Mouse (Mus musculus) embryonic facial prominence, embryonic 10.5 days (tissue): Measurements from ENCODE around the gene Ndufb5. TPM values are rescaled to one million over a fixed set of nuclear protein-coding genes. Genes with fewer than 3 reads are reported as not detected.
"Not testable (repeated sequence)": the region's sequence is repeated elsewhere in the genome, so short reads cannot be mapped to it uniquely, and the experiment has no call there.

ENCODE experiments used
- DNase-seq: peaks from one replicate; pipeline ENCODE4 v3.0.0-alpha.2; 2017; ENCODE audit warnings: low spot score
- H3K27ac ChIP-seq: fragments of 300-500 bp; sonication (generic); replicated peaks from 2 replicates; pipeline ENCODE4 v1.5.1; 2016; ENCODE audit warnings: mild to moderate bottlenecking
- H3K27me3 ChIP-seq: fragments of 300-500 bp; sonication (generic); replicated peaks from 2 replicates; pipeline ENCODE4 v1.6.1; 2016; ENCODE audit warnings: low read depth, mild to moderate bottlenecking; ENCODE audit not compliant: poor library complexity, severe bottlenecking
- H3K36me3 ChIP-seq: fragments of 300-500 bp; sonication (generic); replicated peaks from 2 replicates; pipeline ENCODE4 v1.6.1; 2016; ENCODE audit warnings: mild to moderate bottlenecking, moderate library complexity
- H3K4me1 ChIP-seq: fragments of 300-500 bp; sonication (generic); 2 replicates; pipeline ENCODE4 v1.6.1; 2016
- H3K4me3 ChIP-seq: fragments of 300-500 bp; sonication (generic); 2 replicates; pipeline ENCODE4 v1.5.1; 2016; ENCODE audit warnings: mild to moderate bottlenecking, moderate library complexity
- H3K9me3 ChIP-seq: fragments of 300-500 bp; sonication (generic); 2 replicates; pipeline ENCODE4 v1.6.1; 2016; ENCODE audit warnings: mild to moderate bottlenecking
- WGBS: fragments of 180-500 bp; shearing (Covaris S2); methylation state at CpG from one replicate; pipeline ENCODE4 v1.1.7; 2016; 5-methylcytosine and 5-hydroxymethylcytosine counted together
- polyA plus RNA-seq: library from polyadenylated mRNA; unstranded; fragments of >200 nt; fragmentation: Nextera tagmentation; extraction: Ambion mirVana; gene quantifications from 2 replicates; pipeline ENCODE4 v1.2.1, GENCODE M21; 2016

Ndufb5 gene
- polyA plus RNA-seq, result 268 and 276 TPM in 2 replicates

GRCm38 (mm10) chr3:32736244-32737171 is at the start of gene Ndufb5:
Ndufb5 (plus strand) TSS chr3:32736990.
- Histone ChIP-seq H3K4me3 (peak within 1 kb of the TSS; percentile 95), H3K4me1 (peaks cover 20% of the 10 kb centered on the region), H3K27me3 (no peaks in the 10 kb centered on the region), H3K36me3 (peaks cover 48% of the 10 kb centered on the region), H3K9me3 (no peaks in the 10 kb centered on the region), H3K27ac (peak within 1 kb of the TSS; percentile 90)
- WGBS, result under 1% methylated on average over 62 of the region's 62 CpGs
- peak; percentile 97 for DNase-seq

GRCm38 (mm10) chr3:32687156-32687555 is 49.6 kb upstream of the Ndufb5 start:
- Histone ChIP-seq H3K27me3 (no peaks in the 10 kb centered on the region), H3K36me3 (no peaks in the 10 kb centered on the region), H3K4me3 (no peak overlapping the region), H3K4me1 (no peaks in the 10 kb centered on the region), H3K27ac (no peak overlapping the region), H3K9me3 (no peaks in the 10 kb centered on the region)
- no peak for DNase-seq
- WGBS, result 74% methylated on average over 4 of the region's 4 CpGs

- no peaks in the 10 kb centered on the region for H3K4me1 ChIP-seq
- 87% methylated on average over 9 of the region's 9 CpGs for whole genome bisulfite sequencing
- no peaks in the 10 kb centered on the region for H3K27me3 ChIP-seq
- no peak overlapping the region for H3K4me3 ChIP-seq
- no peaks in the 10 kb centered on the region for H3K9me3 ChIP-seq
- H3K36me3 ChIP-seq, result no peaks in the 10 kb centered on the region
- no peak overlapping the region for H3K27ac ChIP-seq
- no peak for DNase-seq
These were observed 47.2 kb upstream of the Ndufb5 start for GRCm38 (mm10) chr3:32689567-32689999.

DNA sequence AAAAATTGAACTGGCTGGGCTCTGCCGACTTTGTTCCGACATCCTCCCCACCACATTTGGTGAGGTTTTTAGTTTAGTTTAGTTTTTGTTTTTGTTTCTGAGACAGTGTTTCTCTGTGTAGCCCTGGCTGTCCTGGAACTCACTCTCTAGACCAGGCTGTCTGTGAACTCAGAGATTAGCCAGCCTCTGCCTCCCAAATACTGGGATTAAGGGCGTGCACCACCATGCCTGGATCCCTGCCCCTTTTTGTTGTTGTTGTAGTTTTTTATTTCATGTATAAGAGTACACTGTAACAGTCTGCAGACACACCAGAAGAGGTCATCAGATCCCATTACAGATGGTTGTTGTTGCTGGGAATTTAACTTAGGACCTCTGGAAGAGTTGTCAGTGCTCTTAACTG is 46.8 kb upstream of the Ndufb5 start:
- Histone ChIP-seq H3K36me3 (no peaks in the 10 kb centered on the region), H3K27me3 (no peaks in the 10 kb centered on the region), H3K4me1 (no peaks in the 10 kb centered on the region), H3K4me3 (no peak overlapping the region), H3K9me3 (no peaks in the 10 kb centered on the region), H3K27ac (no peak overlapping the region)
- WGBS, result 88% methylated on average over 3 of the region's 3 CpGs
- no peak for DNase-seq

GRCm38 (mm10) chr3:32690901-32691300 is 45.9 kb upstream of the Ndufb5 start:
- 50% methylated on average over 1 of the region's 1 CpGs for WGBS
- Histone ChIP-seq H3K36me3 (no peaks in the 10 kb centered on the region), H3K4me3 (no peak overlapping the region), H3K27ac (no peak overlapping the region), H3K4me1 (no peaks in the 10 kb centered on the region), H3K27me3 (no peaks in the 10 kb centered on the region), H3K9me3 (no peaks in the 10 kb centered on the region)
- no peak for DNase-seq

DNA sequence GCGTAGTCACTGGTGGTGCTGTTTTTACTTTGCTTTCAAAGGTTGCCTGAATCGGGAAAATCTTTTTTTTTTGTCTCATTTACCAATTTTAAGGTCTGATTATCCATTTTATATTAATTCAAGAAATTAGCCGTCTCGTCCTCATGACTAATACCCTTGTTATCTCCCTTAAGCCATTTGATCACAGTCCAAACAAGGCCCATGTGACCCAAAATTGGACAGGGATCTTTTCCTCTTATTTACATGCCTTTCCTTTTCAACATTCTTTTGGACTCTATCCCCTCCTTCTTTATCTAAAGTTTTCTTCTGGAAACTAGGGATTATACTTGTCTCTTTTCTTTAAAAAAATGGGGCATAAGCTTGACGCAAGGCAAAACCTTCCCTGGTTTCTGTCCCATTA is 44.9 kb upstream of the Ndufb5 start:
- Histone ChIP-seq H3K27ac (no peak overlapping the region), H3K36me3 (no peaks in the 10 kb centered on the region), H3K9me3 (no peaks in the 10 kb centered on the region), H3K4me3 (no peak overlapping the region), H3K27me3 (no peaks in the 10 kb centered on the region), H3K4me1 (no peaks in the 10 kb centered on the region)
- no peak for DNase-seq
- 81% methylated on average over 5 of the region's 5 CpGs for WGBS

GRCm38 (mm10) chr3:32694211-32694610 is 42.6 kb upstream of the Ndufb5 start:
- no peak for DNase-seq
- 49% methylated on average over 5 of the region's 5 CpGs for WGBS

GRCm38 (mm10) chr3:32694737-32695582 is 41.8 kb upstream of the Ndufb5 start:
- H3K4me1 ChIP-seq, result no peaks in the 10 kb centered on the region
- 80% methylated on average over 12 of the region's 12 CpGs for WGBS
- no peaks in the 10 kb centered on the region for H3K36me3 ChIP-seq
- H3K9me3 ChIP-seq, result no peaks in the 10 kb centered on the region
- H3K4me3 ChIP-seq, result no peak overlapping the region
- DNase-seq, result no peak
- H3K27ac ChIP-seq, result no peak overlapping the region
- H3K27me3 ChIP-seq, result no peaks in the 10 kb centered on the region

More at GRCm38 (mm10) chr3:32694211-32694610, 42.6 kb upstream of the Ndufb5 start:
- H3K4me1 ChIP-seq, result no peaks in the 10 kb centered on the region
- no peaks in the 10 kb centered on the region for H3K36me3 ChIP-seq
- no peaks in the 10 kb centered on the region for H3K27me3 ChIP-seq
- H3K4me3 ChIP-seq, result no peak overlapping the region
- H3K9me3 ChIP-seq, result no peaks in the 10 kb centered on the region
- no peak overlapping the region for H3K27ac ChIP-seq

DNA sequence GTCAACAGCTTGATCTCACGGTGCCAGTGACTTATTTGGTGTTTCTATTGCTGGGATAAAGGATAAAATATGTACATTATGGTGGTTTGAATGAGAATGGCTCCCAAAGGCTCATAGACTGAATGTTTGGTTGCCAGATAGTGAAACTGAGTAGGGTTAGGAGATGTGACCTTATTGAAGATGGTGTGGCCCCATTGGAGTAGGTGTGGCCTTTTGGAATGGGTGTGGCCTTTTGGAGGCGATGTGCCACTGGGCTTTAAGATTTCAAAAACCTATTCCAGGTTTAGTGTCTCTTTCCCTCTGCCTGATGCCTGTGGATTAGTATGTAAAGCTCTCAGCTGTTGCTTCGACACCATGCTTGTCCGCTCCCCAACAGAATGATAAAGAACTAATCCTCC is 41.2 kb upstream of the Ndufb5 start:
- no peaks in the 10 kb centered on the region for H3K36me3 ChIP-seq
- H3K9me3 ChIP-seq, result no peaks in the 10 kb centered on the region
- no peaks in the 10 kb centered on the region for H3K27me3 ChIP-seq
- H3K4me3 ChIP-seq, result no peak overlapping the region
- no peak overlapping the region for H3K27ac ChIP-seq
- H3K4me1 ChIP-seq, result no peaks in the 10 kb centered on the region
- 88% methylated on average over 4 of the region's 4 CpGs for WGBS
- no peak for DNase-seq

DNA sequence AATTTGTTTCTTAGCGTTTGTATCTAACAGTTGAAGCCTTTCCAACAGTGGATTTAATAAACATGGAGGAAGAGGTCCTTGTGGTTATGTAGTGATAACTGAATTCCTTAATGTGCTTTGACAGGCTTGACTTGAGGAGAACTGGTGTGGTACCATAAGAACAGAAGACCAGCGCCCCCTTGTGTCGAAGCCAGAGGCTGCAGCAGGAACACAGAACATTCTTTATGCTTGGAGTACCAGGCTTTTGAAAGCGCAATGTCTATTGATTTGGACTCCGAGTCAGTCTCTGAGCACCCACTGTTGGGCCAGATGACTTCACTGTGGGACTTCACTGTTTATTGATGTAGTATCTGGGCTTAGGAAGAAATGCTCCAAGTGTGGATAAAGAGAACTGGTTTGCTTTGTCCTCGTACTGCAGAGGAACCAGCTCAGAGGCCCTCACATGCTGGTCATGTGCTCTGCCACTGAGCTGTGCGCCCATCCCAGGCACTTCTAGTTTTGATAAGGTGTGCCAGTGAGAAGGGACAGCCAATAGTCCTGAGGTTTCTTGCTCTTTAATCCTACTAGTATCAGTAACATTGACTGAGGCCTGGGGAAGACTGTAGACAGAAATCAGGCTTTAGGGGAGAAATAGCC is 38.4 kb upstream of the Ndufb5 start:
- Histone ChIP-seq H3K27me3 (no peaks in the 10 kb centered on the region), H3K27ac (no peak overlapping the region), H3K4me1 (no peaks in the 10 kb centered on the region), H3K9me3 (no peaks in the 10 kb centered on the region), H3K36me3 (no peaks in the 10 kb centered on the region), H3K4me3 (no peak overlapping the region)
- 42% methylated on average over 7 of the region's 7 CpGs for WGBS
- peak; percentile 88 for DNase-seq

DNA sequence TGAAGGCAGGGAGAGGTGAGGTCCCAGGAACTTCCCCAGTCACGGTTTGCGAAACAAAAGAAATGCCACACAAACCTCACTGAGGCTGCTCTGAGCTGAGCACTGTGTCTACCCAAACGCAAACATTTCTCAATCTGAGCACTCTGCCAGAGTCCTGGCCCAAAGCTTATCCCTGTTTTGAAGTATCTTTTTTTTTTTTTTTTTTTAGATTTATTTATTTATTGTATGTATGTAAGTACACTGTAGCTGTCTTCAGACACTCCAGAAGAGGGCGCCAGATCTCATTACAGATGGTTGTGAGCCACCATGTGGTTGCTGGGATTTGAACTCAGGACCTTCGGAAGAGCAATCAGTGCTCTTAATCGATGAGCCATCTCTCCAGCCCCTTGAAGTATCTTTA is 32.8 kb upstream of the Ndufb5 start:
- not testable (repeated sequence) for DNase-seq, H3K4me1 ChIP-seq, H3K27ac ChIP-seq, H3K36me3 ChIP-seq, H3K9me3 ChIP-seq, H3K4me3 ChIP-seq, H3K27me3 ChIP-seq
- WGBS, result 90% methylated on average over 6 of the region's 6 CpGs

GRCm38 (mm10) chr3:32704632-32705031 is 32.2 kb upstream of the Ndufb5 start:
- DNase-seq, H3K4me1 ChIP-seq, H3K27me3 ChIP-seq, H3K36me3 ChIP-seq, H3K4me3 ChIP-seq, H3K9me3 ChIP-seq, H3K27ac ChIP-seq: not testable (repeated sequence)
- 93% methylated on average over 10 of the region's 10 CpGs for WGBS
